Mouse (Mus musculus) CH12.LX (cell line): ENCODE results near the gene Galp.

Experiments used
- CTCF ChIP-seq, 2 experiments: IDR thresholded peaks in 1 of 2; conservative IDR thresholded peaks in 1 of 2; 2 replicates each; pipeline ENCODE4 v1.5.1; 2011 to 2012; ENCODE audit warnings: low read depth in 2 of 2, low read length in 2 of 2, improper control_type of control experiment in 1 of 2, inconsistent platforms in 1 of 2, mild to moderate bottlenecking in 1 of 2, moderate library complexity in 1 of 2
- E2F4 ChIP-seq: IDR thresholded peaks from 2 replicates; pipeline ENCODE4 v1.6.1; 2011; ENCODE audit warnings: low read depth, low read length, improper control_type of control experiment; ENCODE audit not compliant: insufficient replicate concordance
- ELF1 ChIP-seq: IDR thresholded peaks from 2 replicates; pipeline ENCODE4 v1.6.1; 2014; ENCODE audit warnings: low read depth, mild to moderate bottlenecking, inconsistent platforms, low read length, improper control_type of control experiment
- ETS1 ChIP-seq: conservative IDR thresholded peaks from 2 replicates; pipeline ENCODE4 v1.6.1; 2012; ENCODE audit warnings: low read depth, mild to moderate bottlenecking, inconsistent platforms, low read length, improper control_type of control experiment, moderate library complexity
- JUN ChIP-seq: IDR thresholded peaks from 2 replicates; pipeline ENCODE4 v1.6.1; 2011; ENCODE audit warnings: low read depth, mild to moderate bottlenecking, low read length, improper control_type of control experiment, moderate library complexity; ENCODE audit not compliant: insufficient read depth
- MEF2A ChIP-seq: IDR thresholded peaks from 2 replicates; pipeline ENCODE4 v1.6.1; 2014; ENCODE audit warnings: low read depth, mild to moderate bottlenecking, inconsistent platforms, low read length, improper control_type of control experiment, borderline replicate concordance
- MYC ChIP-seq: IDR thresholded peaks from 2 replicates; pipeline ENCODE4 v1.6.1; 2011; ENCODE audit warnings: low read depth, mild to moderate bottlenecking, improper control_type of control experiment, low read length
- POLR2A ChIP-seq: IDR thresholded peaks from 2 replicates; pipeline ENCODE4 v1.6.1; 2011; ENCODE audit warnings: low read depth, mild to moderate bottlenecking, improper control_type of control experiment, low read length
- SMC3 ChIP-seq: IDR thresholded peaks from 2 replicates; pipeline ENCODE4 v1.6.1; 2011; ENCODE audit warnings: low read depth, low read length, improper control_type of control experiment
- USF2 ChIP-seq: conservative IDR thresholded peaks from 2 replicates; pipeline ENCODE4 v1.6.1; 2011; ENCODE audit warnings: low read depth, low read length, improper control_type of control experiment
- ZC3H11A ChIP-seq: IDR thresholded peaks from 2 replicates; pipeline ENCODE4 v1.6.1; 2012; ENCODE audit warnings: low read depth, mild to moderate bottlenecking, inconsistent platforms, low read length, improper control_type of control experiment
- ZMIZ1 ChIP-seq: IDR thresholded peaks from 2 replicates; pipeline ENCODE4 v1.6.1; 2012; ENCODE audit warnings: low read depth, mild to moderate bottlenecking, inconsistent platforms, low read length, improper control_type of control experiment

GRCm38 (mm10) chr7:6153131-6153530, 43.8 kb upstream of the Galp start:
- TF ChIP-seq ZC3H11A (no peak), MEF2A (no peak), CTCF (conservative IDR thresholded peaks at IDR 0.05 in 1 of 2, IDR thresholded peaks at IDR 0.05 in 1 of 2; ENCODE audit: low read depth in 2 of 2, low read length in 2 of 2) (no peak), ETS1 (no peak), SMC3 (no peak), POLR2A (no peak), MYC (no peak), ELF1 (no peak), JUN (no peak), USF2 (no peak), ZMIZ1 (no peak), E2F4 (no peak)
